Mouse (Mus musculus) G1E (cell line): ENCODE measurements at regions not wholly inside any gene's neighbourhood (a gene's known extent, or its start where the extent isn't known, plus 50 kb on each side); places are given as distances from the start of the nearest gene placed in this dataset.

Source experiments
- CTCF ChIP-seq: IDR thresholded peaks from 2 replicates; pipeline ENCODE4 v1.5.1; 2012; ENCODE audit warnings: low read depth, low read length, inconsistent platforms, mixed read lengths
- GATA1 ChIP-seq: IDR thresholded peaks from 2 replicates; pipeline ENCODE4 v1.6.1; 2012; ENCODE audit warnings: borderline replicate concordance, low read length, inconsistent platforms, mixed read lengths
- GATA2 ChIP-seq: IDR thresholded peaks from 2 replicates; pipeline ENCODE4 v1.6.1; 2012; ENCODE audit warnings: low read depth, low read length, inconsistent platforms, borderline replicate concordance
- TAL1 ChIP-seq: conservative IDR thresholded peaks from 2 replicates; pipeline ENCODE4 v1.6.1; 2012; ENCODE audit warnings: low read depth, low read length, inconsistent platforms, mixed read lengths

DNA sequence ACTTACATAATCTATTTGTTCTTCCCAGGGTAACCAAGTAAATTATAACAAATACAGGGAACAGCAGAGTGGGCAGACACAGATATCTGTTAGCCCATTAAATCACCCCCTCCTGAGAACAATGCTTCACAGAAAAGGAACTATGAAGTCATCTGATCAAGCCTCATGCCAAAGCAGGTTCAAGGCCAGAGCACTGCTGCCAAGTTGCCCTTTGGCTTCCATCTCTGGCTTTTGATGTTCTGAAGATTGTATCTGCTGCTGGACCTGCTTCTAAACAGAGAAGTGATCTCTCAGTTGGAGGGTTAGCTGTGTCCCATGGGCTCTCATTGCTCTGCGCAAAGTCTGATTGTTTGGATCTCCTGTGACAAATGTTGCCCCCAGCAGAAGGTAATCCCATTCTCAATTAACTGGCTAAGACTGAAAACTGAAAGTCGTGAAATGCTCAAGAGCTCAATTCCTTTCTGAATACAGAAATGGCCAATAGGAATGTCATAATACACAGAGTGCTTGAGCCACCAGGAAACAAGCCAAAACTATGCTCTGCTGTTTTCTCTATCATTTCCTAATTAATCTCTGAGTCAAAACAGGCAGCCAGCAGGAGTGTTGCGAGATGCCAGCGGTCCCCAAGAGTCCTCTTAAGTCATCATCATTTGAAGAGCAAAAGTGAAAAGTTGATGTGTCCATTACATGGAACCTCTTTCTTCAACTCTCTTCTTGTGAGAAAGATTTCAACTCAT is 102.0 kb upstream of the Far2 start:
- TF ChIP-seq CTCF (no peak), TAL1 (no peak), GATA1 (no peak), GATA2 (no peak)
